Mouse (Mus musculus) B cell, adult 2 months (primary cell): ENCODE data around the gene Olfr201.
"Not testable (repeated sequence)": the region's sequence is repeated elsewhere in the genome, so short reads cannot be mapped to it uniquely, and the experiment has no call there.

Experiments
- DNase-seq, 2 experiments: peaks; one replicate each; pipeline ENCODE4 v3.0.0; 2022

Gene Olfr201

DNA sequence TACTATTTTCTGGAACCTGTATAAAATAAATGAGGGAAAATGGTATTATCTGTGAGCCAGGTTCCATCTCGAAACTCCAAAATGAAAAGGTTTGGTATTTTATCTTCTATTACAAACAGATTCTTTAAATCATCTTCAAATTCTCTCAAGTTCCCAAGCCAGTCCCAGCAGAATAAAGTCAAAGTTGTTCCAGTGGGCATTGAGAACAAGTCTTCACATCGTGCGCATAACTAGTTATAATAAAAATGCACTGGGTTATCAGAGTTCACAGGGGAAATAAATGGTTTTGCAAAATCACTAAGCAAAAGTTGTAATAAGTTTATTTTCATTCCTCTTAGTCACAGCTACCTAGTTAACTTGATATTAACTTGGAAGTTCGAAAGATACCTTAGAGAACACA lies at the start of gene Olfr201:
Gene Olfr201 (minus strand): TSS at position 101 of the 400 bp plus-strand sequence.
- not testable (repeated sequence) for DNase-seq

GRCm38 (mm10) chr16:59318148-59318547 lies 45.7 kb upstream of the Olfr201 start, which contains the start of gene Olfr204:
Gene Olfr204, minus strand, starts transcription at chr16:59318248.
- DNase-seq = no peak

GRCm38 (mm10) chr16:59298581-59298980 lies 26.1 kb upstream of the Olfr201 start, which contains the start of gene Olfr203:
Gene Olfr203, plus strand, starts transcription at chr16:59298881.
- DNase-seq = no peak

DNA sequence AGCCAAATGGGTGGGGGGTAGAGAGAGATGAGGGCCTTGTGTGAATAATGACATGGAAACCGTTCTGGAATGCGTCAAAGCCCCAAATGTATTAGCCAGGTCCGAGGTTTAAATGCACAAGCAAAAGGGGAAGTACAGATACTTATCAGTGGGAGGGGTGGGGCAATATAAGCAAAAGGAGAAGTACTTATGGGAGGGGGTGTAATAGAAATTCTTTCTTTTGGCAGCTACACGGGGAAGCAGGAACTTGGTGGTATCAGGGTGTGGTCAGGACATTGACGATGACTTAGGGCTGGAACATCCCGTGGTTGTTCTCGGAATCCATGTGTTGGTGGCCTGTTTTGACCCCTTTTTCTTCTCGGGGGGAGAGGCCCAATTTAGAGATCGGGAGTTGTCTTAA lies 15.1 kb upstream of the Olfr201 start:
- DNase-seq = not testable (repeated sequence)

DNA sequence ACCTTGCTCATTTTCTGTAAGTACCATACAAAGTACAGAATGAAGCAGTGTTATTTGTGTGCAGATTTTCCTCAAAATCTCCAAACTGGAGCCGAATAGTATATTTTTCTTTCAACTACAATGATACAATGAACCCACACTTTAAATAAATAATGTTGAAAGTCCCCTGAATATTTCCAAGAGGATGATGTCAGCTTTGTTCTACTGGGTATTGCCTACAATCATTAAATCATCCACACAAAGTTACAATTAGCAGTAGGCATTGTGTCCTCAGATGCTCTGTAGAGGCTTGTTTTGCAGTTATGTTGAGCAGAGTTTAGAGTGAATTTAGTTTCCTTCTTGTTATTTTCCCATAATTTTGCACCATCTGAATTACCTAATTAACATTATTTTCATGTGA lies 14.3 kb upstream of the Olfr201 start, which contains the start of gene Olfr202:
Gene Olfr202 (minus strand): TSS at position 101 of the 400 bp plus-strand sequence.
- DNase-seq = no peak

DNA sequence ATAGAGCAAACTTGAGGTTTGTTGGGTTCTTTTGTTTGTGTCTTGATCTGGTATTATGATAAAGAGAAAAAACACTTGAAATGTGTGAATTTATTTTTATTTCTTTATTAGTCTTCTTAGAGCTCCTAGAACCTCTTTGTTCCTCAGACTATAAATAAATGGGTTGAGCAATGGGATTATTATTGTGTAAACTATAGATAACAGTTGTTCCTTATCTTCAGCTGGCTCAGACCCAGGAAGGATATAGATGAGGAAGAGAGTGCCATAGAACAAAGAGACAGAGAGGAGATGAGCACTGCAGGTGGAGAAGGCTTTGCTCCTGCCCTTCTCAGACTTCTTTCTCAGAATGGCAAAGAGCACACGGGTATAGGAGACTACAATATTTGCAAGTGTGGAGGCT lies 11.0 kb upstream of the Olfr201 start:
- no peak for DNase-seq

DNA sequence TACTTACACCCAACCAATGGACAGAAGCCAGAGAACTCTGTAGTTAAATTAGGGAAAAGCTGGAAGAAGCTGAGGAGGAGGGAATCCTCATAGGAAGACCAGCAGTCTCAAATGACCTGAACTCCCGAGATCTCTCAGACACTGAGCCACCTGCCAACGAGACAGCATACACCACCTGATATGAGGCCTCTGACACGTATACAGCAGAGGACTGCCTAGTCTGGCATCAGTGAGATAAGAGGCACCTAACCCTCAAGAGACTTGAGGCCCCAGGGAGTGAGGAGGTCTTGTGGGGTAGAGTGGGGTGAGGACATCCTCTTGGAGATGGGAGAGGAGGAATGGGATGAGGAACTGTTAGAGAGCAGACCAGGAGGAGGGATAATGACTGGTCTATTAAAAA lies 8.1 kb upstream of the Olfr201 start:
- no peak for DNase-seq

DNA sequence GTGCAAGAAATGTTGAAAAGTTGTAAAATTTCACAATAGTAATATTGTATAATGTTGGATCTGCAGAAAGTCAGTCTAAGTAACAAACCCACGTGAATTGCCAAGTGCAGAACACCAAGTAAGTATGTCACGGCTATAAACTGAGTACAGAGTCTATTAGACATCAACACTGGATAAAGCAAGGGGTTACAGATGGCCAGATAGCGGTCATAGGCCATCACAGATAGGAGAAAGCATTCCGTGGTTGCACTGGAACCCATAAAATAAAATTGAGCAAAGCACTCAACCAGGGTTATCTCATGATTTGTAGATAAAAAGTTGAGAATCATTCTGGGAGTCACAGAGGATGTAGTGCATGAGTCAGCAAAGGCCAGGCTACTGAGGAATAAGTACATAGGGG lies 3.3 kb downstream of the Olfr201 start:
- DNase-seq = not testable (repeated sequence)

DNA sequence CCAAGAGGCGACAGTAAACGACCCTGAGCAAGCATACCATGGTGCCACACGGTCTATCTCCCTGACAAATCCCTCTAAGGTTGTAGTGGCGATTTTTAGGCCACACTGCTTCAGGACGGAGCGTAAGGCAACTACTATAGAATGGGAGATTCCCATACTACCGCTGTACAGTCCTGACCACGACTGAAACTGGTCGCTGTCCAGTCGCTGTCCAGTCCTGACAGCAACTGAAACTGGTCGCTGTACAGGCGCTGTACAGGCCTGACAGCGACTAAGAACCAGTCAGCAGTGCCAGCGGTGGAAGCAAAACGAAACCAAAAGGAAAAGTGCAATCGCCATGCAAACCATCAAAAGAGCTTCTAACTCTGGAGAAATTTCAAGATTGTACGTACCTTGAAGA lies 22.7 kb downstream of the Olfr201 start:
- DNase-seq = no peak

DNA sequence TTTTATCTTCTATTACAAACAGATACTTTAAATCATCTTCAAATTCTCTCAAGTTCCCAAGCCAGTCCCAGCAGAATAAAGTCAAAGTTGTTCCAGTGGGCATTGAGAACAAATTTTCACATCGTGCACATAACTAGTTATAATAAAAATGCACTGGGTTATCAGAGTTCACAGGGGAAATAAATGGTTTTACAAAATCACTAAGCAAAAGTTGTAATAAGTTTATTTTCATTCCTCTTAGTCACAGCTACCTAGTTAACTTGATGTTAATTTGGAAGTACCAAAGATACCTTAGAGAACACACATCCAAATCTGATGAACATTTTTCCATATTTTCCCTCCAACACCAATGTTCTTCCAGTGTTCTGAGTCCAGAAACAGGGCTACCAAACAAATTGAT lies 52.8 kb downstream of the Olfr201 start, which contains the start of gene Olfr199:
Gene Olfr199 (minus strand): TSS at position 101 of the 400 bp plus-strand sequence.
- not testable (repeated sequence) for DNase-seq

DNA sequence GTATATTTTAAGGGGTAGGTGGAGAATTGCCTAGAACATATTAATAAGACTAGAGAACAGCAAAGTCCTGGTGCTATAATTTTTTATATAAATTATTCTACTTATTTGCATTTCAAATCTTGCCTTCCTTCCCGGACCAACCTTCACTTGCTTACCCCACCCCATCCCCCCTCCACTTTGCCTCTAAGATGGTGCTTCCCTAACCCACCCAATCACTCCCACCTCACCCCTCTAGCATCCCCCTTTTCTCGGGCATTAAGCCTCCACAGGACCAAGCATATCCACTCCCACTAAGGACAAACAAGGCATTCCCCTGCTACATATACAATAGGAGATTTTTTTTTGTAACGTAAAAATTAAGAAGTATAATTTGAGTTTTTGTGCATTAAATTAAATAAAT lies 54.6 kb downstream of the Olfr201 start:
- not testable (repeated sequence) for DNase-seq
